12 mouse cellular contexts compared by ENCODE assay signal in genomic region chr7:75881376-75881775, GRCm38 (mm10). TPM values are rescaled to one million over a fixed set of nuclear protein-coding genes. Genes with fewer than 3 reads are reported as not detected.
DNase-seq lines count a peak whose midpoint lies in the region.
"Had no signal": no experiment of that assay in that cellular context is flagged by ENCODE, and none has a peak within 500 bp of the region (broad histone marks: within the 10 kb centered on the region; RNA-seq: fewer than 3 reads in every experiment).

No protein-coding gene starts in this region.

- peaks cover 50% of the 10 kb centered on the region for H3K4me1 ChIP-seq in megakaryocyte, embryonic 14.5 days

- peak; percentile 79 for DNase-seq in CD4-positive helper T cell, adult 2 months (ENCODE audit: low read depth, low spot score)
- peak; percentile 49 for DNase-seq in T-cell, adult 2 months (ENCODE audit: low spot score)
- DNase-seq in thymus, postnatal 0 days (ENCODE audit: low spot score), result peak; percentile 61
- no peak for DNase-seq in cerebellum, postnatal 4 days (ENCODE audit: low spot score in 2 of 2)
- DNase-seq in right cerebral cortex, adult 2 months (ENCODE audit: low spot score in 2 of 2), result no peak
- no peak for DNase-seq in ovary, postnatal 10 days (ENCODE audit: low spot score)
- no peak for DNase-seq in gastrocnemius, postnatal 14 days

- H3K9me3 ChIP-seq in megakaryocyte, embryonic 14.5 days, result no peaks in the 10 kb centered on the region
- H3K9me3 ChIP-seq: forebrain, embryonic 10.5 days; hindbrain, embryonic 15.5 days; limb, embryonic 15.5 days; neural tube, embryonic 13.5 days had no signal

- peak overlapping the region; percentile 82 for H3K4me3 ChIP-seq in megakaryocyte, embryonic 14.5 days (replicated peaks)
- H3K4me3 ChIP-seq: forebrain, embryonic 10.5 days; hindbrain, embryonic 15.5 days; limb, embryonic 15.5 days; neural tube, embryonic 13.5 days had no signal

- no peaks in the 10 kb centered on the region for H3K27me3 ChIP-seq in megakaryocyte, embryonic 14.5 days (replicated peaks)
- H3K27me3 ChIP-seq: hindbrain, embryonic 15.5 days; limb, embryonic 15.5 days; neural tube, embryonic 13.5 days had no signal

- intact Hi-C loops in gastrocnemius, postnatal 14 days (cut with DNase I; ENCODE audit: low total_unique reads), result loop anchor here (2.0 kb wide), 1 partner anchor 53 kb away; no protein-coding TSS in a partner anchor

- no peaks in the 10 kb centered on the region for H3K36me3 ChIP-seq in megakaryocyte, embryonic 14.5 days (replicated peaks; ENCODE audit: low read length)
- H3K36me3 ChIP-seq: forebrain, embryonic 10.5 days; hindbrain, embryonic 15.5 days; limb, embryonic 15.5 days; neural tube, embryonic 13.5 days had no signal

RNA-seq across cellular contexts. Expression of gene Klhl25, which starts 33.3 kb away (rescaled TPM):
- polyA plus RNA-seq in megakaryocyte, embryonic 14.5 days (2012; ENCODE audit: insufficient read depth, low replicate concordance), result 2.8 and 11.9 TPM in 2 replicates
- polyA plus RNA-seq in thymus, postnatal 0 days (2015; fragmentation: Nextera tagmentation; extraction: Ambion mirVana), result 13.2 and 13.3 TPM in 2 replicates
- 1 to 10 TPM; 2.8 to 3.5 TPM for total RNA-seq in gastrocnemius, postnatal 14 days (2021)

Comparison
In these comparisons a context has a peak if more than half of its experiments do, and no peak if none do; other contexts are left out.
1. DNase-seq: peak in CD4-positive helper T cell, adult 2 months (single experiment), T-cell, adult 2 months (single experiment) and thymus, postnatal 0 days (single experiment); none in cerebellum, postnatal 4 days (0 of 2), right cerebral cortex, adult 2 months (0 of 2), ovary, postnatal 10 days (single experiment) and gastrocnemius, postnatal 14 days (single experiment).